Mouse (Mus musculus): ENCODE data around the gene Dthd1.

Gene Dthd1

GRCm38 (mm10) chr5:62813402-62814071, at the start of gene Dthd1:
Gene Dthd1, plus strand, starts transcription at chr5:62813823.
- DNase-seq: no peak

DNA sequence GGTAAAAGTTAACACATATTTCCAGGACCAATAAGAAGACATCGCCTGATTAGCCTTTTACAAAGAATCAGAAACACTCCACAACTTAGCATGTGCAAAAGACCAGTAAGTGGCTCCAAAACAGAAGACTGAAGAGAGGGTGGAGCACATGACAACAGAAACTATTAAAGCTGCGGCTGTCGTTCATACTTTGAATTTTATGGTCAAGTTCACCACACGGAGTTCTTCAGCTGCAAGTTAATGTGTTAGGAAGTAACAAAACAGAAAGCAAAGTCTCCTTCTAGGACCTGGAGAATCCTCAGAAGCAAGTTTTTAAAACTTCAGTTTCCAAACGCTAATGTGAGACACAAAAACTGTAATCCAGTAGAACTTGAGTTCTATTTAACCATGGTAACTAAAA, 49.5 kb upstream of the Dthd1 start:
- no peak for DNase-seq

DNA sequence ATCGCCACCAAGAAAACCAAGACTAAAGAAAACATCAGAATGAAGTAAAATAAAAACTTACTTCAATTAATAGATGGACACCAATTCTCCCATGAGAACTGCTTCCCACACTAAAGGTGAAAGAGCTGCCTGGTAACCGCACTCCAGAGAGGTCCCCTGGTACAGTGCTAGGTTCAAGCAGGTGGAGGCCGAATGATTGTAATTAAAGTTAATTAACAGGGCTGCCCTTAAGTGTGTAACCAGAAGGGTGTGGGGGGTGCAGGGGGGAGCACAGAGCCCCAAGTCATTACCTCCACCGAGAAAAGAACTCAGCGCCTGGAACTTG, 48.2 kb upstream of the Dthd1 start:
- no peak for DNase-seq

DNA sequence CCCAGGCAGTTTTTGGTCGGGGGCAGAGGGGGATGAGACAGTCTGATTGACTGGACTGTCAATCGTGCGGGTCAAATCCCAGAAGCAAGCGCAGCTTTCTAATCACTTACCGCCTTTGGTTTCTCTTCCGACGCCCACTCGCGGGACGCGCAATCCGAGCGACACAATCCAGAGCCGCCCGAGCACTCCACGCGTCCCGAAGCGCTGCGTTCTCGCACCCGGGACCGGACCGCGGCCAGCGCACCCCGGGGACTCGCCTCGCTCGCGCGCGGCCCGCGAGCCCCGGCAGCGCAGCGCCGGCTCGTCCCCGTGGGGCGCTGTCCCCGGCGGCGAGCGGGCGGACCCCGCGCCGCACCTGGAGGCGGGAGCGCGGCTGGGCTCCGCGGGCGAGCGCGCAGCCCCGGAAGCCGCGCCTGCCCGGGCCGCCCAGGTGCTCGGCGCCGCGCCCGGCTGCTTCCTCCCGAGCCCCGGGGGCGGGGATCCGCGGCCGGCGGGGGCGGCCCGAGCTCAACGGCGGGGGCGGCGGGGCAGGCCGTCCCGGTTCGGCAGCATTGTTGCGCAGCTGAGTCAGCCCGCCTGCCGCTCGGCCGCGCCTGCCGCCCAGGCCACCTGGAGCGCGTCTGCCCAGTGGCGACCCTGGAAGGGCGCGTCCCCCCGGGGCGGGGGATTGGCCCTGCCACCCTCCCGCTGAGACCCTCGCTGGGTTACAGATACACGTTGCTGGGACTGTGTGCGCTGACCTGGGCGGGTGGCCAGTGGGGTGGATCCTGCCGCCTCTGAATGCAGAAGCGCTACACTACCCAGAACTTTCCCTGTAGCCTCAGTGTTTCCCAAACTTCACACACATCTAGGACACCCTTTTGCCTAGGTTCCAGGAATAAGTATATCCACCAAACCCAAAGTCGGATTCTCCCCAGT, 47.6 kb upstream of the Dthd1 start, which contains the start of gene Arap2:
Gene Arap2 (minus strand): TSS at position 376 of the 918 bp plus-strand sequence.
- peak; percentile 81 for DNase-seq

DNA sequence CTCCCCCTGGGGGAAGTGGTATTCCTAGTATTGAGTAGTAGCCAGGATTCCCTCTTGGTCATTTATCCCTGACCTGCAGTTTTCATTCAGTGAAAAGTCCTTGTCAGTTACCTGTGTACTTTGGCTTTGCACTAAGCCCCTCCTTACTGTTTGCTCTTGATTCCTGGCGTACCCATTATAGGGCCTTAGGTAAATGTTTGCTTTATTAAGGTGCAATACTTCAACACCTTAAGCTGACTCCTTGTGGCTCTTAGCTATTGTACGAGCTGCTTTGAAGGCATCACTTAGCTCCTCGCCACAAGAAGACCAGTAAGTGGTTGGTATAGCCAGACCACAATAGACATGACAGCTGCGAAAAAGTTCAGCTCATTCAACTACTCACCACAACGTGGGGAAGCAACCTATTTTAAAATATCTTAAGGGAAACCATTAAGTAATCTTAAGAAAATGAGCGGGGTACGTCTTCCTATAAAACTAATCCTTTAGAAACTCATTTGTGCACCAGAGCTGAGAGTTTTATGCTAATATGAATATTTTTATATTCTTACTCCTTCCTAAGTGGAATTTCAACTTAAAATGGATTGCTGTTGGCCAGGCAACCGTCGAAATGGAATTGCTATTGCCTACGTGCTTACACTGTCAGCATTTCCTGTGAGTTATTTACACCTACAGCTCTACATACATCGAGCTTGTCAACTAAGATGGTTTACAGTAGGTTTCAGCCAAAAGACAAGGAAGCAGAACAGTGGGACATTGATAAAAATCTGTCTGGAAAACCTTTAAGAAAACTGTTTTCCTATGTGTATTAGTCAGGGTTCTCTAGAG, 41.6 kb upstream of the Dthd1 start:
- no peak for DNase-seq

GRCm38 (mm10) chr5:62777804-62778203, 35.8 kb upstream of the Dthd1 start:
- DNase-seq: no peak

- no peak for DNase-seq
Measured at GRCm38 (mm10) chr5:62778682-62779081, 34.9 kb upstream of the Dthd1 start.

GRCm38 (mm10) chr5:62786809-62787208, 26.8 kb upstream of the Dthd1 start:
- DNase-seq: no peak

GRCm38 (mm10) chr5:62790921-62791564, 22.6 kb upstream of the Dthd1 start:
- DNase-seq: no peak

GRCm38 (mm10) chr5:62792776-62793175, 20.8 kb upstream of the Dthd1 start:
- DNase-seq: no peak

DNA sequence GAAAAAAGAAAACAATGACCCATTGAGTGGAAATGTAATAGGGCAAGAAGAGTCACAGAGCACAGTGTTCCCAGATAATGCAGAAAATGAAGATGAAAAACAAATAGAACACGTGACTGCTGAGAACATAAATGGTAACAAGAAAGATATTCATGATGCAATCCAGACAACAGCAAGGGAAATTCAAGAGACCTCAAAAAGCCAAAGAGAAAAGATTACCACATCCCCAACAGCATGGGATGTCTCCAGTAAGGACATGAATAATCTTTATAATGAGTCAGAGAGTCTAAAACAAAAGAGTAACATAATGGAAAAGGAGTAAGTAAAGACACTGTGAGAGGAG, 420 bp downstream of the Dthd1 start:
- no peak for DNase-seq

- DNase-seq: no peak
Measured at GRCm38 (mm10) chr5:62815741-62816140, 2.1 kb downstream of the Dthd1 start.

DNA sequence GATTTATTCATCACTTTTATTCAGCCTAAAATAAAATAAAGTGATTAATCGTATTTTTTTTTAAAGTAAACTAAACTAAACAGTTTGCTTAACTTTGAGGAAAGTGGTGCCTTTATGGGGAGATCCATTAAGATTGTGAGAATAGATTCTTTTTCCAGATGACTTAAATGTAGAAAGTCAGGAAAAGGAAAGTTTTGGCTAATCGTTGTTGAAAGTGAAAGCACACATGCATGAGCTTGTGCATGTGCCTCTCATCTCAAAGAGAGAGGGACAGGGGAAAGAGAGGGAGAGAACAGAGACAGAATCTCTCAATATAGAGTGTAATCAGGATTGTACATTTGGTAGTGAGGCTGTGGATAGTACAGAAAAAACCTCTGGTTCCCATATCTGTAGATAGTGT, 5.9 kb downstream of the Dthd1 start:
- DNase-seq: no peak

- no peak for DNase-seq
Measured at GRCm38 (mm10) chr5:62820363-62821271, 7.0 kb downstream of the Dthd1 start.

GRCm38 (mm10) chr5:62842955-62843730, 29.5 kb downstream of the Dthd1 start:
- no peak for DNase-seq

DNA sequence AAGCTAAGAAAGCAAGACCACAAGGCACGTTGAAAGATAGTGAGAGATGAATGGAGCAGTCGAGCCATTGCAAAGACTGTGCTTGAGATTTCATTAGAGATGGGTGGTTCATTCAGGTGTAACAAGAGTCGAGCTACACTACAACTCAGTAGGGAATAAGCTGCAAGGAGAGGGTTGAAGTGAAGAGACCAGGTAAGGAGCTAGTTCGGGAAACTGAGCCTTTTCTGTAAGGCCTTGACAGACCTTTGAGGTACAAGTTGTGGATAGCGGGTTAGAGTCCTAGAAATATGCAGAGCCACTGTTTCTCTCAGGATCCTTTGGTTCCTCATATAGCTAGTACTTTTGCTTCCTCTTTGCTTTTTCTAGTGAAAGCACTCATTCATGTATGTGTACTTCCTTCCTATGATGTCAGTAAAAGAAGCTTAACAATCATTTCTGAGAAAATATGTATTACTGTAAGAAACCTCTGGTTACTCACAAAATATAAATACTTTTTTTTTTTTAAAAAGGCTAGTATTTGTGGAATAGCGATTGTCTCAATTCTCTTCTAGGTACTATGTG, 33.0 kb downstream of the Dthd1 start:
- DNase-seq: no peak

- no peak for DNase-seq
Measured at GRCm38 (mm10) chr5:62851337-62851736, 37.7 kb downstream of the Dthd1 start.

GRCm38 (mm10) chr5:62854361-62854844, 40.8 kb downstream of the Dthd1 start:
- no peak for DNase-seq

DNA sequence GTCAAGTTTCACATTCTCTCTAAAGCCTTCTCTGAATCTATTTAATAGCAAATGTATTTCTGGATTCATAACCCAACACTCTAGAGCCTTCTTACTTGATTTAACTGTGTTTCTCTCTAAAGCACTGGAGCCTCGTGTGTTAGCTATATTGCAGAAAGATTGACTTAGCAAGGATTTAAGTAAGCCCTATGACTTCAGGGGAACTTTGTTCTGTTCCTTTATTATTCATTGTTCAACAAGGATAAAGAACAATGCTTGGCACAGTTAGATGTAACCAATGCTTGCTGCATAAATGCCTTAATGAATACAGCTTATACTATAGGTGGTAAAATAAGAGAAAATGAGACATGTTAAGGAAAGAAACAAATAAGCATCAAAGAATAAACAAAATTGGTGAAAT, 43.9 kb downstream of the Dthd1 start:
- no peak for DNase-seq

DNA sequence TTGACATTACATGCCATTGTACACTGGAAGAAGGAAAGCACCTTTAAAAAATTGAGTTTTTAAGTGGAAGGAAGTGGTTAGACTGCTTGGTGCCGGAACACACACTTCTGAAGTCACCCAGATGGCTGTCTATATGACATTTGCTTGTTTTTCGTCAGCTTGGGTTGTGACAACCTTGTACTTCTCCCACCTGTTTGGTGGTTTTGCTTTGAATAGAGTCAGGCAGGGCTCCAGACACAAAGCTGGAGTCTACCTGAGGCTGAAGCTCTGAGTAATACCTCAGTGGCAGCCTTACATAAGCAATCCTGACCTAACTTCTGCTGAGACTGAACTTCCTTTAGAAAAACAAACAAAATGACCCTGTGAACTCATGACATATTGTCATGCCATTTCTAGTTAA, 44.7 kb downstream of the Dthd1 start:
- DNase-seq: no peak

- DNase-seq: no peak
Measured at GRCm38 (mm10) chr5:62864348-62864747, 50.7 kb downstream of the Dthd1 start.

Measured in kidney, postnatal 10 days (tissue).